ENCODE assay signal across 9 mouse cellular contexts in the genomic region with DNA sequence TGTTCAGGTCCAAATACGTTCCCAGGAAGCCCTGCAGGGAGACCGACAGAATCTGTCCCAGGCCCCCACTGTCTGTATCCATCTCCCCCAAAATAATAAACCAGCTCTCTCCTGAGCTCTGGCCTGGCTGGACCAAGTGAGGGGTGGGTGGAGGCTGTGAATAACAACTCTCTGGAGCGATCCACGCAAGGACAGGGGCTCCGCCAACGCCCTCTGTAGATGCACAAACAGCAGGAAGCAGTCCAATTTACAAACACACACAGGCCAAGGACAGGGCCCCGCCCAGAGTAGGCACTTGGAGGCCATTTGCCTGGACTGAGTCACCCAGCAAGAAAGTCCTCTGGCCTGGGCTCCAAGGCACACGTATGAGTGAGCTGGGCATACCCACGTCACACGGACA. TPM values are rescaled to one million over a fixed set of nuclear protein-coding genes. Genes with fewer than 3 reads are reported as not detected.
A peak's percentile ranks its signal among the peaks of the same experiment; 100 is the strongest.
DNase-seq lines count a peak whose midpoint lies in the region; ATAC-seq lines count a peak whose summit lies in the region.
"Had no signal": no experiment of that assay in that cellular context is flagged by ENCODE, and none has a peak within 500 bp of the region (broad histone marks: within the 10 kb centered on the region; RNA-seq: fewer than 3 reads in every experiment).

No protein-coding gene starts in this region.

- H3K9me3 ChIP-seq in hindbrain, embryonic 11.5 days (ENCODE audit: control insufficient read depth, low read length), result no peaks in the 10 kb centered on the region
- H3K9me3 ChIP-seq in hindbrain, embryonic 13.5 days, result no peaks in the 10 kb centered on the region
- H3K9me3 ChIP-seq in heart, embryonic 15.5 days (replicated peaks), result no peaks in the 10 kb centered on the region

- H3K36me3 ChIP-seq in hindbrain, embryonic 11.5 days (ENCODE audit: control insufficient read depth, insufficient read depth, low read length), result no peaks in the 10 kb centered on the region
- no peaks in the 10 kb centered on the region for H3K36me3 ChIP-seq in hindbrain, embryonic 13.5 days
- H3K36me3 ChIP-seq in heart, embryonic 15.5 days, result no peaks in the 10 kb centered on the region

- H3K4me2 ChIP-seq in hindbrain, embryonic 11.5 days (replicated peaks; ENCODE audit: low read depth, low read length), result no peak overlapping the region
- H3K4me2 ChIP-seq in hindbrain, embryonic 13.5 days, result no peak overlapping the region
- no peak overlapping the region for H3K4me2 ChIP-seq in heart, embryonic 15.5 days

- no peak for DNase-seq in hindbrain, embryonic 11.5 days (ENCODE audit: low spot score)
- DNase-seq in adrenal gland, adult 2 months, result peak; percentile 93
- peak; percentile 82 for DNase-seq in lung, postnatal 10 days
- DNase-seq in layer of hippocampus, postnatal 10 days (ENCODE audit: low spot score in 2 of 2), result no peak
- DNase-seq in cerebellum, postnatal 25 days, result no peak
- no peak for DNase-seq in retina, postnatal 1 day

- peak overlapping the region; percentile 32 for H3K27ac ChIP-seq in hindbrain, embryonic 11.5 days (ENCODE audit: low read depth, low read length)
- no peak overlapping the region for H3K27ac ChIP-seq in hindbrain, embryonic 13.5 days
- peak overlapping the region; percentile 67 for H3K27ac ChIP-seq in heart, embryonic 15.5 days

- H3K9ac ChIP-seq in hindbrain, embryonic 11.5 days (ENCODE audit: low read depth, low read length), result 0 out of 2 replicates have a peak overlapping the region, but pooled peaks have one; percentile 31
- no peak overlapping the region for H3K9ac ChIP-seq in hindbrain, embryonic 13.5 days
- H3K9ac ChIP-seq in heart, embryonic 15.5 days, result no peak overlapping the region

- H3K27me3 ChIP-seq in hindbrain, embryonic 11.5 days (ENCODE audit: control insufficient read depth, insufficient read depth, low read length), result peaks cover 7% of the 10 kb centered on the region; the same call in 1 of the 2 replicates
- peaks cover 22% of the 10 kb centered on the region for H3K27me3 ChIP-seq in hindbrain, embryonic 13.5 days
- H3K27me3 ChIP-seq in heart, embryonic 15.5 days, result no peaks in the 10 kb centered on the region; the same call in none of the 2 replicates

- peaks cover 9% of the 10 kb centered on the region; the same call in 1 of the 2 replicates for H3K4me1 ChIP-seq in hindbrain, embryonic 11.5 days (replicated peaks; ENCODE audit: control insufficient read depth, insufficient read depth, low read length)
- peaks cover 39% of the 10 kb centered on the region for H3K4me1 ChIP-seq in hindbrain, embryonic 13.5 days (replicated peaks)
- peaks cover 47% of the 10 kb centered on the region for H3K4me1 ChIP-seq in heart, embryonic 15.5 days (replicated peaks)

- no peak overlapping the region for H3K4me3 ChIP-seq in hindbrain, embryonic 11.5 days (ENCODE audit: low read depth, low read length)
- H3K4me3 ChIP-seq in hindbrain, embryonic 13.5 days, result no peak overlapping the region
- H3K4me3 ChIP-seq in heart, embryonic 15.5 days, result no peak overlapping the region

- peak; percentile 4; the same call in 1 of the 2 replicates for ATAC-seq in hindbrain, embryonic 11.5 days (ENCODE audit: low FRiP score)
- no peak for ATAC-seq in hindbrain, embryonic 13.5 days (ENCODE audit: low FRiP score)
- peak; percentile 11; the same call in 1 of the 2 replicates for ATAC-seq in heart, embryonic 15.5 days (replicated peaks; ENCODE audit: insufficient number of reproducible peaks, insufficient read depth, low FRiP score, low read depth)

- WGBS in hindbrain, embryonic 11.5 days, result 55% methylated on average over 10 of the region's 10 CpGs
- WGBS in hindbrain, embryonic 13.5 days, result 49% methylated on average over 10 of the region's 10 CpGs
- WGBS in heart, embryonic 15.5 days, result 54% methylated on average over 10 of the region's 10 CpGs

RNA-seq across cellular contexts. Expression of a gene that starts 32.0 kb away (rescaled TPM):
- polyA plus RNA-seq in hindbrain, embryonic 11.5 days (2014; fragmentation: Nextera tagmentation; extraction: Ambion mirVana), result 16.1 and 17.3 TPM in 2 replicates
- polyA plus RNA-seq in hindbrain, embryonic 13.5 days (2015; fragmentation: Nextera tagmentation; extraction: Ambion mirVana), result 10.3 and 13.0 TPM in 2 replicates
- 100 to 1,000 TPM; 424 to 432 TPM for total RNA-seq in adrenal gland, adult 2 months (2021)
- 523 and 701 TPM in 2 replicates for polyA plus RNA-seq in adrenal gland, adult 2 months (2012; rRNA removed)
- polyA plus RNA-seq in heart, embryonic 15.5 days (2015; fragmentation: Nextera tagmentation; extraction: Ambion mirVana), result 121 and 140 TPM in 2 replicates
- 10 to 100 TPM; 35.2 to 35.3 TPM for total RNA-seq in layer of hippocampus, postnatal 10 days (2021)
- total RNA-seq: MEL had no signal

RNA-seq across cellular contexts. Expression of a gene that starts 33.1 kb away (rescaled TPM):
- polyA plus RNA-seq in hindbrain, embryonic 11.5 days (2014; fragmentation: Nextera tagmentation; extraction: Ambion mirVana), result 0.56 and 0.66 TPM in 2 replicates
- 0.57 and 0.60 TPM in 2 replicates for polyA plus RNA-seq in hindbrain, embryonic 13.5 days (2015; fragmentation: Nextera tagmentation; extraction: Ambion mirVana)
- total RNA-seq in adrenal gland, adult 2 months (2021), result 1 to 10 TPM; 1.0 to 2.2 TPM
- 0.45 and 0.90 TPM in 2 replicates for polyA plus RNA-seq in adrenal gland, adult 2 months (2012; rRNA removed)
- polyA plus RNA-seq in heart, embryonic 15.5 days (2015; fragmentation: Nextera tagmentation; extraction: Ambion mirVana), result 0.43 and 0.49 TPM in 2 replicates
- total RNA-seq in layer of hippocampus, postnatal 10 days (2021), result under 1 TPM in 1 of 2 experiments, not detected in 1; 0.21 TPM

Comparison
In these comparisons a context has a peak if more than half of its experiments do, and no peak if none do; other contexts are left out.
1. DNase-seq: peak in adrenal gland, adult 2 months (single experiment) and lung, postnatal 10 days (single experiment); none in hindbrain, embryonic 11.5 days (single experiment), layer of hippocampus, postnatal 10 days (0 of 2), cerebellum, postnatal 25 days (0 of 2) and retina, postnatal 1 day (single experiment).